Mouse (Mus musculus) gastrocnemius, adult 8-10 months (tissue): Measurements from ENCODE around the gene Tmem25. TPM values are rescaled to one million over a fixed set of nuclear protein-coding genes. Genes with fewer than 3 reads are reported as not detected.
"Not testable (repeated sequence)": the region's sequence is repeated elsewhere in the genome, so short reads cannot be mapped to it uniquely, and the experiment has no call there.

Source experiments
- DNase-seq, 2 experiments: peaks; one replicate each; pipeline ENCODE4 v3.0.0; 2022; ENCODE audit warnings: low spot score in 2 of 2
- total RNA-seq, 4 experiments: library from RNA; stranded (reverse); gene quantifications; 2 replicates each; pipeline ENCODE4 v1.2.4; 2022

Tmem25 gene
- total RNA-seq, 4 experiments from 2014 or later = 4.3 to 7.7 (median 5.8) TPM

DNA sequence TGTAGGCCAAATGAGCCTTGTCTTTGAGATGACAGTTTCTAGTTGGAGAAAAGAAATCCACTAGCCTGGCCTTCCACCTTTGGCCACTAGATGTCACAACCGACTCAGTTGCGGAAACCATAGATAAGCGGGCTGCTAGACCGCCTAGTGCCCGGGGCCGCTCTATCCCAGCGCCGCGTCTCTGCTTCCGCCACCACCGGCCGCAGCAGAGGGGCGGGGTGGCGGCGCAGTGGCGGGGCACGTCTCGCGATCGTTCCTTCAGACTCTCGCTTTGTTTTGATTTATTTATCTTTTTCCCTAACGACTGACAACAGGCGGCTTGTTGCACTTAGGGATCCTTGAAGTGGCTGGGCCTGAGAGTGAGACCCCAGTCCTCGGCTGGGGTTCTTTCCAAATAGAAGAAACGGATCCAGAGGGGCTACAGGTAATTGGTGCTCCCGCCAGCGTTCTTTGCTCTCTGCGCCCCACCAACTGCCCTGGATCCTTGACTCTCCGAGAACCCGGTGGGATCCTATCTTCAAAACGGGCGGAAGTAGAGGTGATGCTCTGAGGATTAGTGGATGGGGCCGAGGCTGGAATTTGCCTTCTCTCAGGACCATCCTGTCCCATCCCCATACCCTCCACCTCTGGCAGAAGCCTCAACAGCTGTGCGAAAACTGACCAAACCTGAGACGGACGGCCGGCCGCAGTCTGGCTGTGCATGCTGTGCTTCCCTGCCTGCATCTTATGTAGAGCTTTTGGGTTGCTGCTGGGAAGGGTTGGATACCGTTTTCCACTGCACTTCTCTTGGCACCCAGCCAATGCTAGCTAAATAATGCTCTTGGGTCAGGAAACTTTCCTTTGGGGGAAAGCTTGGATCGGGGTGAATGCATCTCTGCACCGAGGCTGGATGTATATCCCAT, 26.1 kb downstream of the Tmem25 start:
- peak; percentile 93 to 94 for DNase-seq

DNA sequence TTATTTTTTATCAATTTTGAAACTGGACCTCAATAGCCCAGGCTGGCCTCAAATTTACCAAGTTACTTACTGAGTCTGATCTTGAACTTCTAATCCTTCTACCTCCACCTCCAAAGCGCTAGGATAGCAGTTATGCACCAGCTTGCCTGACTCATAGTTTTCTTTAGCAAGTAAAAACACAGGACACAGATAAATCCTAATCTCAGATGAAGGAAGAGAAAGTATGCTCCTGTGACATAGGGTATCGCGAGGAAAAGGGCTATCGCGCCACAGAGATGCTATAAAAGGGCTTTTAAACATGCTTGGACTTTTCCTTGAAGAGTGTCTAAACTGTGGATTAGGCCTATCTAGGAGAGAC, 26.7 kb downstream of the Tmem25 start:
- no peak for DNase-seq

DNA sequence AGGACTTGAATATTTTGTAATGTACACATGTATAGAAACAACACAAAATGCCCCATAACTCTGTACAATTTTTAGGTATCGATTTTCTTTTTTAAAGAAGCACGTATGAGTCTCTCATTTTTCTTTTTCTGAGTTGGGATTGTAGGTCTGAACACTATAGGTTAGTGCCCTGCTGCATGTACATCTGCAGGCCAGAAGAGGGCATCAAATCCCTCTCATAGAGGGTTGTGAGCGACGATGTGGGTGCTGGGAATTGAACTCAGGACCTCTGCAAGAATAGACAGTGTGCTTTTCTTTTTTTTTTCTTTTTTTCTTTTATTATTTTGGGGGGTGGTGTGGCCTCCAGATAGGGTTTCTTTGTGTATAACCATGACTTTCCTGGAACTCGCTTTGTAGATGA, 27.7 kb downstream of the Tmem25 start:
- no peak for DNase-seq

DNA sequence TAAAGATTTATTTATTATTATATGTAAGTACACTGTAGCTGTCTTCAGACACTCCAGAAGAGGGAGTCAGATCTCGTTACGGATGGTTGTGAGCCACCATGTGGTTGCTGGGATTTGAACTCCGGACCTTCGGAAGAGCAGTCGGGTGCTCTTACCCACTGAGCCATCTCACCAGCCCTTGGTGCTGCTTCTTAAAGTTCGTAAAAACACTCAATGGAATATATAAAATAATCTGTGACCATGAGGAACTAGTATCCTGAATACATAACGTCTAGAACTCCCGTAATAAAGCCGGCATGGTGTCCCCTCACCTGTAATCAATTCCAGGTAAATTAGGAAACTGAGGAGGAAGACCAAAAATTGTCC, 31.1 kb downstream of the Tmem25 start:
- not testable (repeated sequence) for DNase-seq

DNA sequence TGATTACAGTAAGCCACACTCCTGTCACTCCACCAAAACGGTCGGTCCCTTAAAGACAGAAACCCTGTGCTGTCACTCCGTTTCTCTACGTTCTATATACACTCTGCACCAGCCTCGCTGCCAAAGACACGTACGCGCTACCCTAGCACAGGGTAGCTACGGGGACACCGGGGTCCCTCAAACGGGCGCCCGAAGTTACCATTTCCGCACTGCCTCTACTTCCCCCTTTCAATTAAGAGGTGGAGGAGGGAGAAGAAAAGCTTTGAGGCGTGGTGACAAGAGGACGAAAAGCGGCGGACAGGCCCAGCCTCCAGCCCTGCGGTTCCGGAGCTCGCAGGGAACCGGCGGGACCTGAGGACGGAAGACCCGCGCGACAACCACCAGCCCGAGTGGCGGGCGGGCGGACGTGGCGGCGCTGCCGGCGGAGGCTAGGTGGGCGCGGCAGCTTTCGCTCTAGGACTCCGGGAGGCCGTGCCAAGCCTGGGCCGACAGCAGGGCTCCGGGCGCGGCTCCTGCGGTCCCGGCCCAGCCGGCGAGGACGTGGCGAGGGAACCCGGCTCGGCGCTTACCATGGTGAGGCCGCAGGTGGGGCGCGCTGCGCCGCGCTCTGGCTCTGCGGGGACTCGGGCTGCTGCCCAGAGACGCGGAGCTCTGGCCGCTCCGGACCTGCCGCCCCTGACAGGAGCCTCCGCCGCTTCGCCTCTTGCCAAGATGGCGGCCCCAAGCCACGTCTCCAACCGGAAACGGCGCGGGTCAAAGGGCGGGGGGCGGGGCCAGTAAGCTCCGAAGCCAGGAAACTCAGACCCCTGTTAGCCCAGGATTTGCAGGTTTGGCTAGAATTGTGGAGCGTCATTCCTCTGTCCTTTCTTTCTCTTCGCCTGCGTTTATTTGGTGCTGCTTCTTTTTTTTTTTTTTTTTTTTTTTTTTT, 31.7 kb downstream of the Tmem25 start, which contains the start of the genes Arcn1 and Ift46:
Arcn1 (minus strand) TSS at position 745 of the 928 bp plus-strand sequence.
Ift46 (plus strand) TSS at position 808 of the 928 bp plus-strand sequence.
- DNase-seq = peak; percentile 66 to 77

DNA sequence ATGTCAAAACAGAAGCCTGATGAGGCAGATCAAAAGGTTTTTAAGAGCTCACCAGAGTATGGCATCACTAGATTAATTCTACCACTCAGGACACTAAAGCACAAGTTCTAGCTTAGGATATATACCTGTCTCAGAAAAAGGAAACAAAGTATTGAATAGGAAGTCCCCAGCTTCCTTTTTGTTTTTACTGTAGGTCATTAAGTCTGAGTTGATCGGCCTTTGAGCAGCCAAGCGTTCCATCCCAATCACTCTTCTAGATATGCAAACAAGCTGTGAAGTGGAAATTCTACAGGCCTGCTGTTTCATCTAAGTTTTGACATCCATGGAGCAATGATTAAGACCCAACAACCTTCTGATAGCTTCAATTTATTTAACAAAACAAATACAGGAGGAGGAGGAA, 38.2 kb downstream of the Tmem25 start:
- no peak for DNase-seq

DNA sequence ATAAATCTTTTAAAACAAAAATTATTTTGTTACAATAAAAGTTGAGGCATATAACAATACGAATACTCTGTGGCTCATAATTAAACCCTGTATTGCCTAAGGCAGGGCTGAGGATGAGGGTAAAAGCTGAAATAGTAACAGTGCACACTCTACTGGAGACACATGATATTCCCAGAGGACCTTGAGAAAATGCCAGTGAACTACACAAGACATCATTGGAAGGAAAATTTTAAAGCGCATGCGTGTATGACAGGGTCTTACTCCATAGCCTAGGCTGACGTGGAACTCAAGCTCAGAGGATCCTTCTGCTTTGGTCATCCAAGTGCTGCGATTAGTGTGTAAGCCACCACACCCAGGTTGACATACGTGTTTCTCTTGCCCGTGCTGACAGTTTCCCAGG, 50.6 kb downstream of the Tmem25 start:
- no peak for DNase-seq

DNA sequence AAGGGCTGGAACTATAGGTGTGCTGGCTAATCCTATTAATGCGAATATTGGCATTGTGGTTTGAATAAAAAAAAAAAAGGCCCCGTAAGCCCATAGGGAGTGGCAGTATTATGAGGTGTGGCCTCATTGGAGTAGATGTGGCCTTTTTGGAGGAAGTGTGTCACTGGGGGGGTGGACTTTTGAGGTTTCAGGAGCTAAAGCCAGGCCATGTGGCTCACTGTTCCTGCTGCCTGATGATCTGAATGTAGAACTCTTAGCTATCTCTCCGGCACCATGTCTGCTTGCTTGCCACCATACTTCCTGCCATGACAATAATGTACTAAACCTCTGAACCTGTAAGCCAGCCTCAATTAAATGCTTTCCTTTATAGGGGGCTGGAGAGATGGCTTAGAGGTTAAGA, 51.8 kb downstream of the Tmem25 start:
- no peak for DNase-seq

DNA sequence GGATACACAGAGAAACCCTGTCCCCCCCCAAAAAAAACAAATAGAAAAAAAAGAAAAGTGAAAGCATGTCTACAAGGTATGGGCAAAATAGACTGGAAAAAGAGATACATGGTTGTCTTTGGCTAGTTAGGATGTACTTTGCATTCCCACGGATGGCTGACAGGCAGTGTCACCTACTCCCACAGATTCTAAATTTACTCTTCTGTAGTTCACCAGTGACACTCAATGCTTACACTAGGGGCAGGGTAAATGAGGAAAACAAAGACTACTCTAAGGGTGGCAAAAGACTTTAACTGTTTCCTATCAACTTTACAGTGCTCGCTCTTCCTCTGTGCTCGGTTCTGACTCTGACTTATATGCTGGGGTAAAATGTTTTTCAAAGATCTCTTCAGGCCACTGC, 52.4 kb downstream of the Tmem25 start:
- no peak for DNase-seq

DNA sequence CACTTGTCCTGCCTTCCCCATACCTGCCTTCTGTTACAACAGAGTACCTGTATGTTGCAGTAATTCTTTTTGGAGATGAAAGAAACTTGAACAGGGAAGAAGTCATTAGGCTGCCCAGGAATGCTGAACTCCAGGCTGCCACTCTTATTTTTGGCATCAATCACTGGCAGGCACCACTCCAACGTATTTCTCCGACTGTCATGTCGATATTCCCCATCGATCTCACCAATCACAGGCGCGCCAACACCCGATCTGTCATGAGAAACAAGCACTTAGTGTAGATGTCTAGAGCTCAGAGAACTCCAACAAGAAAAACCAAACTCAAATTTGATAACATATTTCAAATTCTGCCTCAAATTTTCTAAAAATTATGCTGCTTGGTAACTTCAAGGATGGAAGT, 53.7 kb downstream of the Tmem25 start:
- DNase-seq = no peak

Other genes with a start within 250 kb of the Tmem25 start
- gene Cxcr5, start 237.4 kb downstream of the Tmem25 start, total RNA-seq = not detected
- 10 to 100 TPM; 71.3 to 85.3 (median 74.4) TPM for gene Ddx6, start 194.4 kb downstream of the Tmem25 start, total RNA-seq
- not detected for gene Treh, start 126.1 kb downstream of the Tmem25 start, total RNA-seq
- 10 to 100 TPM; 20.0 to 33.0 (median 32.5) TPM for gene Phldb1, start 64.1 kb downstream of the Tmem25 start, total RNA-seq
- 10 to 100 TPM; 73.3 to 85.5 (median 80.4) TPM for gene Arcn1, start 31.5 kb downstream of the Tmem25 start, total RNA-seq
- 10 to 100 TPM; 18.0 to 33.4 (median 22.4) TPM for gene Ift46, start 31.4 kb downstream of the Tmem25 start, total RNA-seq
- gene Ttc36, start 3.8 kb upstream of the Tmem25 start, total RNA-seq = under 1 TPM in 2 of 4 experiments, not detected in 2; 0.92 to 0.96 TPM
- 10 to 100 TPM; 14.0 to 22.4 (median 18.0) TPM for gene Kmt2a, start 82.0 kb upstream of the Tmem25 start, total RNA-seq
- 100 to 1,000 TPM; 642 to 789 (median 713) TPM for gene Atp5l, start 121.4 kb upstream of the Tmem25 start, total RNA-seq
- gene Ube4a, start 166.3 kb upstream of the Tmem25 start, total RNA-seq = 10 to 100 TPM; 37.3 to 48.3 (median 41.4) TPM
- gene Cd3g, start 181.1 kb upstream of the Tmem25 start, total RNA-seq = not detected
- gene Cd3d, start 182.5 kb upstream of the Tmem25 start, total RNA-seq = not detected
- gene Cd3e, start 210.3 kb upstream of the Tmem25 start, total RNA-seq = not detected
- under 1 TPM; 0.17 to 0.51 (median 0.20) TPM for gene Mpzl2, start 240.5 kb upstream of the Tmem25 start, total RNA-seq